Mouse (Mus musculus) thymus, postnatal 14 days (tissue): Measurements from ENCODE around the gene Nf2.
"Not testable (repeated sequence)": the region's sequence is repeated elsewhere in the genome, so short reads cannot be mapped to it uniquely, and the experiment has no call there.

Experiments
- DNase-seq: peaks from one replicate; pipeline ENCODE4 v3.0.0; 2021

Gene Nf2

DNA sequence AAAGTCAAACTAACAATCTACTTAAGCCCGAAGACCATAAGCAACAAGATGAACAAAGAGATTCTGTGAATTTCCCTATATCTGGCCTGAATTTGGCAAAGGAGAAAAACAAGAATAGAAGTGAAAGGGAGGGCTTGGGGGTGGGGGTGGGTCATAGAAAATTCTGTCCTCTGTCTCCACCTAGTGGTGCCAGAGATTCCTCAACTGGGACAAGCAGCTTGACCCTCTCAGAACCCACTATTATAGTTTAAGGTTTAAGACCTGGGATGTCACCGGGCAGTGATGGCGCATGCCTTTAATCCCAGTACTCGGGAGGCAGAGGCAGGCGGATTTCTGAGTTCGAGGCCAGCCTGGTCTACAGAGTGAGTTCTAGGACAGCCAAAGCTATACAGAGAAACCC lies 12.6 kb downstream of the Nf2 start:
- DNase-seq: peak; percentile 62

DNA sequence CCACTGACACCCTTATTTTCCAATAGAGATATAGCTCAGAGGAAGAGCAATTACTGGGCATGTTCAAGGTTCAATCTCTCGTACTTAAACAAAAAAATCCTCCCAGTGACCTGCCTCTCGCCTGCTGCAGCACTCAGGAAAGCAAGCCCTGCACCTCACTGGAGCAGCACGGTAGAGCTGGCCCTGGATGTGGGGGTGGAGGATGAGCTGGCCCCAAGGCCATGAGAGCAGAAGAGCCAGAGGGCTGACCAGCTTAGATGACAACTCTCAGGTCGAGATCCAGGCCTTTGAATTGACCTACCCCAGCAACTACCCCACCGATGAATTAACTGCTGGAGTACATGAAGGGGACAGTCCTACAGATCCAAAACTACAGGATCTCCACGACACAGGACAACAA lies 13.9 kb downstream of the Nf2 start:
- DNase-seq: no peak

DNA sequence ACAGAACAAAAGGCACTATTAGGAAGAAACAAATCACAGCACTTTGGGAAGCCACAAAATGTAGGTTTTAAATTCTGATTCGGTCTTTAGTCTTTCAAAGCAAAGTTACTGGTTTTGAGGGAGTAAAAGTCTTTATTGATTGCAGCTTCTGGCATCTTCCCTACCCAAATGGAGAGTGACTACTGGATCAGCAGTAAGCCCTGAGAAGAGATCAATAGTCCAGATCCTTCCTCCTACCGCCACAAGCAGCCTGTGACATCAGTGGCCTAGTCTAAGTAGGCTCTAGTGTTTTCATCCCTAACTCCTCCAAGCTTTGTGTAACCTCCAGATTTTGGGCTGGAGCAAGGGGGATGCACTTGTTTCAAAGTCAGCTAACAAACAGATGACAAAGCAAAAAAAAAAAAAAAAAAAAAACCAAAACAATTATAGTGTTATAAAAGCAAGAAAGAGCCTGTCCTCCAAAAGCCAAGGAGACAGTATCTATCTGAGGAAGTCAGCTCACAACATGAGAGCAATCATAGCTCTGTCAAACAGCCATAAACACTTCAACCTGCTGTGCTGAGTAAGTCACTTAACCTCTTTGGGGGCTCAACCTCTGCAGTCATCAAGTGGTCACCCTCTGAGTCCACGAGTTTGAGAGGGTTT lies 15.9 kb downstream of the Nf2 start:
- no peak for DNase-seq

DNA sequence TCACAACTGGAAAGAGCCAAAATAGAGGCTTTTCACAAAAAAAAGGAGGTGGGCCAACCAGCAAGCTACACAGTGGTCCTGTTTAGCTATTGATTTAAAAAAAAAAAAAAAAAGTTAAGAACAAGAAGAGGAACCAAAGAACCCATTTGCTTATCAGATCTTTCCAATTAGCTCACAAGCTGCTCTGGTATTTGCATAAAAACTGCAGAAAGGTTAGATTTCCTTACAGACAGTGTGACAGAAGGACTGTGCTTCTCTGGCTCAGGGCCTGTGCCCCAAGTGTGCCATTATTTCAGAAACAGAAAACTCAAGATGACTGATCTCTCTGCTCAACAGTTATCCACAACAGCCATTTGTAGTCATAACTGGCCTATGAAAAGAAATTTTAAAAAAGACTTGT lies 18.3 kb downstream of the Nf2 start:
- no peak for DNase-seq

DNA sequence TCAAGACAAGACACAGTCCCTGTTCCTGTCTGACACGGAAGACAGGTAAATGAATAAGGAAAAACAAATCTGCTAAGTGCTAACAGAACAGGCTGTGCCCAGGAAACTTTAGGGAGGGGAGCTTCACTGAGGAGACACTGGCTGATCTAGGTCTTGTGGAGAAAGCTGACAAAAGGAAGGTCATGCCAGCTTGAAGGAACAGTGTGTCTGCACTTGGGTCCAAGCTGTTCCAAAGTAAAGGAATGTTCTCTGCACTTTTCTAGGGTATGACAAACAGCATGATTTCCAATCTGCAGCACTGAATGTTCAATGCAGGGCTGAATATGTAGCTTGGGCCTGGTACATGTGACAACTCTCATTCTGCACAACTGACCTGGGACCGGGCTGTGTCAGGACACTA lies 21.4 kb downstream of the Nf2 start:
- no peak for DNase-seq

DNA sequence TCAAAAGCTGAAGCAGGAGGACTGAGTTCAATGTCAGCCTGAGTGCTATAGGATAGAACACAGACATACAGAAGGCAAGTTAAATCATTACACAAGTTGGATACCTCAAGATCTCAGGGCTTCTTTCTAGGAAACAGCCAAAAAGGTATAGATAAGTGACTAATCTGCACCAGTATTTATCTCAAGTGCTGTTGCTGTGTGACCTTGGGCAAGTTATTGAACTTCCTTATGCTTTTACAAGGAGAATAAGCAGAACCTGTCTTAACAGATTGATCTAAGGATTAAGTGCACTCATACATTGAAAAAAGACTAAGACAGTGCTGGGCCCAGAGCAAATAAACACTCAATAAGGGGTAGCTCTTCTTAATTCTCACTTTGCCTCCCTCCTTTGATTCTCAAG lies 22.0 kb downstream of the Nf2 start:
- no peak for DNase-seq

DNA sequence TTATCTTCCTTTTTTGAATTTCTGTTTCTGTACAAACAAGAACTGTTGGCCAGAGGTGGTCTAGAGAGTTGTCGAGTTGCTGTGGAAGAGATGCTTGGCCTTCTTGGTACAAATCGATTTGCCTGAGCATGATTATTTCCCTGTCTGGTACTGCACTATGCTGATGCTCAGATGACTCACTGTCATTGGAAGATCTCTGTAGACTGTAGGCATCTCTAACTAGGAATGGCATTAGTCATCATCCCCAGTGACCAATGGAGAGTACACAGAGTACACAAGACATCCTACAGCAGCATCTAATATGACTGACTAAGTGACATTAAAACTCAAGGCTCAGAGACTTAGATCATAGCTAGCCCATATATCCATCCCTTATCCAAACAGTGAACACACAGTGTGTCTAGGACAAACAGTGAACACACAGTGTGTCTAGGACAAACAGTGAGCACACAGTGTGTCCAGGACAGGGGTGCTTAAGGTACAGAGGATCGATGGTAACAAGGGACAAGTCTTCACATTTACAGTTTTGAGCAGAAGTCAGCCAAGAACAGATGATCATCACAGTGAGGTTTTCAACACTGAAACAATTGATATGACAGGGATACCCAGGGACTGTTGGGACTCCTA lies 23.1 kb downstream of the Nf2 start:
- DNase-seq: no peak

DNA sequence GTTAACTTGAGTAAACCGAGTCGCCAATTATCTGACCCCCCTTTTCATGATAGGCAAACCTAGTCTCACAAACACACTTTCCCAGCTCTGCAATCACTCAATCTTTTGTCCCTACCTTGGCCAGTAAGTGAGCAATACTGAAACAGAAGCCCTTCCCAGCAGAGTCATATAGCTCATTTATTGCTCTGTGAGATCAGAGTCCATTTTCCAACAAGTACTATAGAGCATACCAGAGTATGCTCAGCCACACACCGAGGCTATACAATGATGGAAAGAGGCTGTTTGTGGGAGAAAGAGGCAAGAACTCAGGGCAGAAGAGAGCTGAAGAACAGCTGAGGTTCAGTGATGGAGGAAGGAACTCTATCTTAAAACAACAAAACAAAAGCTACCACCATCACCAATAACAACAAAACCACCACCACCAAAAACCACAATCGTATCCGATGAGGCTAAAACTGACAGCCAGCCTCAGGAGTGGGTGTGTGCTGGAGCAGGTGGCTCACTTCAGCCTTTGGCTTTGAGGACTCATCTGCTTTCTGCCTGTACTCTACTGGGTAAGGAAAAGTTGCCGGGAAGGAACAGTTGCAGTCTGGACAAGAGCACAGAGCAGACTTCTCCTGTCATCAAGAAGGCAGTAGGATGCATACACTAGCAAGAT lies 25.6 kb downstream of the Nf2 start:
- peak; percentile 26 for DNase-seq

DNA sequence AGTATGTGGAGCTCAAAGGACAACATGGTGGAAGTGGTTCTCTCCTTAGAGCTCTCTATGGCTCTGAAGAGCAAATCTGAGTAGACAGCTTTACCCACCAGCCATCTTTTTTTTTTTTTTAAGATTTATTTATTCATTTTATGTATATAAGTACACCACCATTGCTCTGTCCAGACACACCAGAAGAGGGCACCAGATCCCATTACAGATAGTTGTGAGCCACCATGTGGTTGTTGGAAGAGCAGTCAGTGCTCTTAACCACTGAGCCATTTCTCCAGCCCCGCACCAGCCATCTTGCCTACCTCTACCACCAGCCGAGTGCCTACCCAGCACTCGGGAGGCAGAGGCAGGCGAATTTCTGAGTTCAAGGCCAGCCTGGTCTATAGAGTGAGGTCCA lies 26.9 kb downstream of the Nf2 start:
- DNase-seq: not testable (repeated sequence)

DNA sequence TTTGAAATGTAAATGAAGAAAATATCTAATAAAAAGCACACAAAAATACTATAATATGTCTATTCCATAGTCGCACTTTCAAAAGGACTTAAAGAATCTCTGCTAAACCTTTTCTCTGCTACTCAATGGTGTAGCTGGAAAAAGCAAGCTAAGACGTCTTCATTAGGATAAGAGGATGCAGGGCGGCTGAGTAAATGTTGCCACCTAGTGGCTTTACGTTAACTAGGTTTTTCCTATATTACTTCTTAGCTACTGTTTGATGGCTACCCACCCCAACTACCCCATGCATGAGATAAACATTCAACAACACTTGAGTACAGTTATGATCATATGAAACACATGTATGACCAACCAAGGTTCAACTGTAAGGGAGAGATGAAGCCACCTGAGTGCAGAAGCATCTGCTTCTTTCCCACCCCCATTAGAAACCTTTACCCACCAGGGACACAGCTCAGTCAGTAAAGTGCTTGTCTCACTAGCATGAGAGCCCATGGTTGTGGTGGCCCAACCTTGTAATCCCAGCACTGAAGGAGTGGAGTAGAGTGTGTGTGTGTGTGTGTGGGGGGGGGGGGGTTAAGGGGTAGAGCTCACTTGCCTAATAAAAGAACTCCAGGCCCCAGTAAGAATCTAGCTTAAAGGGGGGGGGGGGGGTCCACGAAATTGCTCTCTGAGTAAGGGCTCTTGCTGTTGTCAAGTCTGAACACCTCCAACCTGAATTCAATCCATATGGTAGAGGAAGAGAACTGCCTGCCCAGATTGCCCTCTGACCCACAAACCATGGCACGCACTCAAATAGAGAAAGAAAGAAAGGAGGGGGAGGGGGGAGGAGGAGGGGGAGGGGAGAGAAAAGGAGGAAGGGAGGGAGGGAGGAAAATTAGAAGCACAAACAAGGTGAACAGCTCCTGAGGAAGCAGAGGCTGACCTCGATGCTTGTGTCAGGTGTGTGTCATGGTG lies 27.6 kb downstream of the Nf2 start:
- peak; percentile 39 for DNase-seq

DNA sequence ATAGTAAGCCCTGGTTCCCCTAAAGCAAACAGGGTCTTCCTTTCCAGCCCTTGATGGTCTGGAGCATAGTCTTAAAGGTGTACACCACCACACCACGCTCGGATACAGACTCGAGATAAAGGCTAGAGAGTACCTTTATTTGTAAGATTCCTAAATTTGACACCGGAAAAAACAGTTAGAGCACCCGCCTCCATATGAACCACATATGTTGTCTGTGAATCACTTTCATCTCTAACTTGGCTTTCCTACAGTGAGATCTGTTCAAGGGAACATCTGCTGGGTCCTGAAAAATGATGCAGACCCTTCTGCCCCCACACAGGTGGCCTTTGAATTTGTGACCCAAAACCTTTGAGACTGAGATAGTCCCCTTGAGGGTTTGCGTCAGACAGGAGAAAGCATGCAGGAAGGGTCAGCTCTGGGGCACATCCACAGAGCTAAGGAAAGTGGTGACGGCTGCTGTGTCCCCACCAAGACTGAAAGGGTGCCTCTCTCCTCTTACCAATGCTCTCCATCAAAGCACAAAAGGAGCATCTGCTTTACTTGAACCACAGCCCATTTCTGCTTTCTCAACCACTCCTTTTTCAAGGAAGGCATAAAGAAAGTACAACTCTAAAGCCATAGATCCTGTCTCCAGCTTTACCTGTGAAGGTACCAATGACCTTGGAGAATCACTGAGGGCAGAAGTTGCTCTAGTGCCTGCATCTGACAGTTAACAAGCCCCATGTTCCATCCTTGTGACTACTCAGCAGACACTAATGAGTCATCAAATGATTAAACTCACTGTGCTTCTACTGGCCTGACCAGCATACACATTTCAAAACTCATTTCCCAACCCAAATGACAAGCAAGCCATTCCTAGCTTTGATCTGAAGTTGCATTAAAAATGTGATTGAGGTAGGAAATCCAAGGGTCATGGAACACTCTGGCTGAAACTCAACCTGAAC lies 34.6 kb downstream of the Nf2 start:
- no peak for DNase-seq

DNA sequence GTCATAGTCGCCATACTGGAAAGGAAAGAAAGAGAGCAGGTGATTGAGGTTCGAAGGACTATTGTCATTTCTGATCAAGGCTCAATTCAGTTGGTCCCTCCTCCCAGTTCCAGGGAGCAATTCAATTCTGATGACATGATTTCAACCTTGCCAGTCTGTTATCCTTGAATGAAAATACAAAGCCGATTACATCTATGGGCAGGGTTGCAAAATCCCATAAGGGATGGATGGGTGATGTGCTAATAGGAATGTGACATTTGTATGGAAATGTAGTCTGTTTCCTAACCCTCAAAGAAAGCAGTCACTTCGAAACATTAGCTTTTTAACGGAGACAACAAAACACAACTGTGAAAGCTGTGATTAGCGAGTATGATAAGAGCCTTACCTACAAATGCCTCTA lies 41.0 kb downstream of the Nf2 start:
- no peak for DNase-seq

DNA sequence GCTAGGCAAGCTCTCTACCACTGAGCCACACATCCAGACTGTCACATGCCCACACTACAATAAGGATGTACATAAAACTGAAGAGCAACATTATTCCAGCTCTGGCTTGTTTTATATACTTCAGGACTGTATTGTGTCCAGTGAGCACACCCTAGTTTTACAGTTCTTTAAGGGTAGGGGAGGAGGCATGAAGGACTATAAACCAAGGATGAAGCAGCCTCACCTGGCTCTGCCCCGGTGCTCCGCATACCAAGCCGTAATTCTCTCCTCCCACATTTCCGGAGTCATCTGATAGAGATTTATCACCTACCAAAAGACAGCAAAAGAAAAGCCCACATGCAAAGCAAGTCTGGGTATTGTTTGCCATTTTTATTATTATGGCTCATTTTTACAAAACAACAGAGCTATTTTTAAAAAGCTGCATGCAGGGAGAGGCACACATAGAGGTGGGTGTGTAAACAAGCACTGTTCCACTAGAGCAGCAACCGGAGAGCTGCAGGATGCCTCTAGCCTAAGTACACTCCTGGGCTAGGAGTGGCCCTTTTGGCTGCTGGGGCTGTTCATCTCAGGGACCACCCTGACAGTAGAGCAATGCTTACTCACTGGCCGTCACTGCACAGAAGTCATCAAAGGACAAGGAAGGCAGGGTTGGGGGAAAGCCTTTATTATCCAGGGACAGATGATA lies 43.2 kb downstream of the Nf2 start:
- no peak for DNase-seq

DNA sequence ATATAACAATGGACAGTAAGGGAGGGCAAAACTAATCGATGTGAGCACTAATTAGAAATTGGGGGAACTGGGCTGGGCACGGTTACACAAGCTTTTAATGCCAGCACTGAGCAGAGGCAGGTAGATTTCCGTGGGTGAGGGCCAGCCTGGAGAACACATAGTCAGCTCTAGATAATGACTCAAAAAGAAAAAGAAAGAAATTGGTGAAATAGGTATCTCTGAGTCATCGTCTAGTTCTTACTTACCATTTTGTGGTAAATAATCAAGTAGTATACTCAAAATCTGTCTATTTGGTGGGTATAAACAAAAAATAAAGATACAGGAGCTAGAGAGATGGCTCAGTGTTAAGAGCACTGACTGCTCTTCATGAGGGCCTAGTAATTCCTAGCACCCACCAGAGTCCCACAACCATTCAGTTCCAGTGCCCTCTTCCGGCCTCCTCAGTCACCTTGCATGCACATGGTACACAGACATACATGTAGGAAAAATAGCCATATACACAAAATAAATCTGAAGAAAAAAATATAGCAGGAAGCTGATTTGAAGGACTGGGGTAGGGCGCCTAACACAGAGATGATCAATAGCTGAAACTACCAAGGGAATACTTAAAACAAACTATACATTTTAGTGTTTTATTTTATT lies 44.3 kb downstream of the Nf2 start:
- DNase-seq: no peak

DNA sequence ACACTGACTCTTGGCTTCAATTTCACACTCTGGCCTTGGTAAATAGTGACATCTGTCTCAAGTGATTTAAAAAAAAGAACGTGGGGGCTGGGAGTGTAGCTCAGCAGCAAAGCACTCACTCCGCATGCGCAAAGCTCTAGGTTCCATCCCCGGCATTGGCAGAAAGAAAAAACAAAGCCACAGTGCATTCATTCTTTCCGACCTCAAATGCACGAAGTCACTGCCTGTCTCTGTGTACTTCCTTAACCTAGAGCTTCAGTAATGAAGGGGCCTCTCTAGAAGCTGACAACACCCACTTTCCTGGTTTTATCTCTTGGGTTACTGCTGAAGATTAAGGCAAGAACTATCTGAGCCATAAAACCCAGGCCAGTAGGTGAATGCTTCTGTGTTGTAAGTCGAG lies 45.4 kb downstream of the Nf2 start:
- DNase-seq: peak; percentile 54

DNA sequence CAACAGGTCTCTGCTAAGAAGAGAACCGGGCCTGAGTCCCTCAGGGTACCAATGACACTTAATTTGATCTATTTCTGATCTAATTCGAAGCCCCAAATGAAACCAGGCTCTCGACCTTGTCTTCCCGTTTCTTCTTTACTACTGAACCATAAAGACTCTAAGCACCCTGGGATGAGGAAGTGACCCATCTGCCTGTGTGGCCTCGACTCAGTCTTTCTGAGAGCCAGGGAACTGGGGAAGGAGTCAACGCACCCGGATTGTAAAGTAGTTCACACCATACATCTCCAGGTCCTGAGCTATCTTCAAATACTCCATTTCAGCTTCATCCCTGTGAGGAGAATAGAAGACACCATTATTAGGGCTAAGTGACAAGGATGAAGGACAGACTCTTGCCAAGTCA lies 45.9 kb downstream of the Nf2 start:
- DNase-seq: no peak

DNA sequence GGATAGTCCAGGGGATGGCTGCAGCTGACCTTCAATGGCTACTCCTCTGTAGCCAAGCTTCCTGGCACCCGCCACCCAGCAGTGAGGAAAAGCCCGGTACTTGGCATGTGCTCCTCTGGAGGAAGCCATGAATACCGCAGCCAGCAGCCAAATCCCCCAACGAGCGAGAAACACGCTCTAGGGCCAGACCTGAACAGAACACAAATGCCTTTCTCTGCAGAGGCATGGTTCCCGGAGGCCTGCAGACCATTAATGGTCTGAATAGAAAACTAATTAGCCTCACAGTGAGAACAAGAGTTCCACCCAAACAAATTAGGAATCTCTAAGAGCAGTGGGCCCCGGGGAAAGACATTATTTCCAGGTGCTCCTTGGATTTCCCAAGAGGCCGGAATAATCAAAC lies 46.3 kb downstream of the Nf2 start:
- no peak for DNase-seq

DNA sequence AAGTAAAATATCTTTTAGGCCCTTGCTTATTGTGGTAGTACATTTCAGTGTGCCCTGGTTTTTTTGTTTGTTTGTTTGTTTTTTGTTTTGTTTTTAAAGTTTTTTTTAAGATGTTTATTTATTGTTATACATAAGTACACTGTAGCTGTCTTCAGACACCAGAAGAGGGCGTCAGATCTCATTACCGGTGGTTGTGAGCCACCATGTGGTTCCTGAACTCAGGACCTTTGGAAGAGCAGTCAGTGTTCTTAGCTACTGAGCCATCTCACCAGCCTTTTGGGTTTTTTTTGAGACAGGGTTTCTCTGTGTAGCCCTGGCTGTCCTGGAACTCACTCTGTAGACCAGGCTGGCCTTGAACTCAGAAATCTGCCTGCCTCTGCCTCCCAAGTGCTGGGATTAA lies 46.9 kb downstream of the Nf2 start:
- DNase-seq: not testable (repeated sequence)

DNA sequence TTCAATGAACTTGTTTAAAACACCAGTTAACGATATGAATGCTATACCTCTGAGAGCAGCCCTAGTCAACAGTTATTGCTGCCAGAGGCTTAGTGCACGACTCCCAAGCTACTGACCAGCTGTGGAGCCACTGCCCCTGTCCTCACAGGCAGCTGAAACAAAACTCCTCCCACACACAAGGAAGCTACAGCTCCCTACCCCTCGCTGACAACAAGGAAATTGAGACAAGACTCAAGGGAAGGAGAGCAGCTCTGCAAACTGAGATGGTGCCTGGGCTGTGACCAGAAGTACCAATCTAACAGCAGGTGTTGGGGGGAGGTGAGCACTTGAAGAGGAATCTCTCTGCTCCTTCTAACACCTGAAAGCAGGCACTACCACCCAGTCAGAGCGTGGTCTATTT lies 48.7 kb downstream of the Nf2 start:
- DNase-seq: no peak

DNA sequence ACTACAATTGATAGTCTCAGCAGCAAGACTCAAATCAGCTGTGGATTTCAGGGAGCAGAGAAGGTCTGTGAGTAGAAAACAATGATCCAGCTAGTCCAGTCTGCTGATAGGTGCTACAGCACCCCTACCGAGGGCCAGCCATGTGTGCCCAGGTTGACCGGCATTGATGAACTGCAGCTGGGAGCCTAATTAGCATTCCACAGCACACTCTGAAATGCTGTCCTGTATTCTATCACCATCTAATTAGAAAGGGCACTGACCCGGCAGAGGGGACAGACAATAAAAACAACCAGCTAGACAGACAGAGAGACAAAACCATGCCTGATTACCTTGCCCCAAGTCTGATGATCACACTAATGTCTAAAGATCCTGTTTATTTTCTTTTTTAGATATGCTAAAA lies 56.3 kb downstream of the Nf2 start:
- no peak for DNase-seq

DNA sequence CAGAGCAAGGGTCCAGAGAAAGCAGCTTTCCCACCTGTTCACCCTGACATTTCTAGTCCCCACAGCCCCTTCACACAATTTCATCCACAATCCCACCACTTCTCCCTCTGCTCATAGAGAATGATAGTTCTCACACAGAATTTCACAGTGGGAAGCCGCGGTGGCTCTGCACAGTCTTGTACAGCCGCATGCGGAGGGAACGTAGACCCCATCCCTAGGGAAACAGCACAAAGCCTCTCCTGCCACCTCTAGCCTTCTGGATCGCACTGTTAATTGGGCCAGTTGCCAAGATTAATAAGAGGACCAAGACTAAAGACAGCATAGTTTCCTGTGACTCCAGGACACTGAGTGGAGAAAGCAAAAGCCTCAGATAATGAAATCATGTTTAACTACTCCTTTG lies 57.8 kb downstream of the Nf2 start:
- DNase-seq: no peak
